Mouse (Mus musculus): ENCODE measurements around the gene Btbd35f4.
"Not testable (repeated sequence)": the region's sequence is repeated elsewhere in the genome, so short reads cannot be mapped to it uniquely, and the experiment has no call there.

Gene Btbd35f4

GRCm38 (mm10) chrX:4800196-4800595 lies at the start of gene Btbd35f4:
Btbd35f4 (plus strand) TSS chrX:4800496.
- not testable (repeated sequence) for DNase-seq (ENCODE audit: low spot score)

DNA sequence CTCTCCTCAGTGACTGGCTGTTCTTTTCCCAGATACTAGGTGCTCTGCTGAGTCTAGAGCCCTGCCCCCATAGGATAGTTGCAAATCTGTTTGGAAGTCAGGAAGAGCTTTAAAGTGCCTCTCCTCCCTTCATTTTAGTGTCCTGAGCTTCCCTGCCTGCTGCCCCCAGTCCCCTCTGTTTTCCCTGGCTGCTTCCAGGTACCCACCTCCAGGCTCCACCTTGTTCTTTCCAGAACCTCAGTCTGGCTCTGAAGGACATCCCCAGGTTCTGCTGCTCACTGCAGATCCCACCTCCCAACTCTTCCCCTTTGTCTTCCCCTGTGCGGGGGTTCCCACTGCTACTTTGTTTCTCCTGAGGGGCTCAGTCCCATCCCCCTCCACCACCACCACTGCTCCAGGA lies 39.7 kb downstream of the Btbd35f4 start:
- not testable (repeated sequence) for DNase-seq (ENCODE audit: low spot score)
